Mouse (Mus musculus) spleen, adult 2 months (tissue): ENCODE data around the gene Krt80.

Experiments used
- CTCF ChIP-seq: fragments of 200-500 bp; IDR thresholded peaks from 2 replicates; pipeline ENCODE4 v1.5.1; 2011; ENCODE audit warnings: mild to moderate bottlenecking, inconsistent platforms; ENCODE audit not compliant: insufficient read depth, insufficient read length, insufficient replicate concordance; ENCODE audit errors: extremely low read depth
- POLR2A ChIP-seq: fragments of 200-500 bp; IDR thresholded peaks from 2 replicates; pipeline ENCODE4 v1.6.1; 2011; ENCODE audit warnings: low read depth, low read length, inconsistent platforms

DNA sequence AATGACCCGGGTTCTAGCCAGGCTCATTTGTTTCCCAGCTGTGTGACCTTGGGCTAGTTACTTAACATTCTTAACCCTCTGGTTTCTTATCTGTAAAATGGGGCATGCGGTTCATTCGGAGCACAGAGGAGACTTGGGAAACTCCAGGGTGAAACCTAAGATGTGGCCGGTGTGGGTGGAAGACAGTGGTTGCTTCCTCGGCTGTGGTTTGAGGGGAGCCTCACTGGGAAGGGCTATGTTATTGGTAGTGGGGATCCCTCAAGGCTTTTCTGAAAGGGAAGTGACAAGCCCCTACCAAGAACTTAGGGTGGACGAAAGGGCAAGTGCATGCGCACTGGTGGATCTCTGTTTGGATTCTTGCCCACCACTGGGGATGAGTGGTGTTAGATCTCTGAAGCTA, 14.6 kb upstream of the Krt80 start:
- TF ChIP-seq POLR2A (no peak), CTCF (no peak)
